Mouse (Mus musculus): ENCODE results near the gene Anks1b.

The Anks1b gene

GRCm38 (mm10) chr10:90947043-90947442, 1073.7 kb downstream of the Anks1b start:
- DNase-seq (ENCODE audit: low read depth, low spot score) = no peak

GRCm38 (mm10) chr10:90947608-90948373, 1074.5 kb downstream of the Anks1b start:
- no peak for DNase-seq (ENCODE audit: low read depth, low spot score)

DNA sequence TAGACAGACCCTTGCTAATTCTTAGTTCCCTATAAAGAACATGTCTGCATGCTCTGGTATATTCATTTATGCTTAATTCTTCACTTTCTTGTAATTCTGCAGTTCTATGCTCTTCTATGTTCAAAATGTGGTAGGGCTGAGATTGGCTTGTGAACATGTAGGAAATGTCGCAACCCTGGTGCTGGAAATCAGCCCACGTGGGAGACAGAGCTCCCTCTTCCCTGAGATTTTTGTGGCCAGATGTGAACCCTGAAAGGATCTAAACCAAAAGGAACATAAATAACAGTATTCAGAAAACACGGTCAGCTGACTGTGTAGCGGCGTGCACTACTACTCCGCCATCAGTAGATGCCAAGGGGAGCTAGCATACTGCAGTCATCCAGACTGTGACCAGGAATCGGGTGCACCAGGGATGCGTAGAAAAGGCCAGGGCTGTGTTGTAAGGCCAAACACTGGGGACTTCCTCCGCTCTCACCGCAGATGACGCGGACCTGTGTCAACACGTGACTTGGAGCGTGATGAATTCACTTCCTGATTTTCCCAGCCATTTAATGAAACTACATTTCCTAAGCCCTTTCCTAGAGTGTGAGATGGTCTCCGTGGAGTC, 1079.9 kb downstream of the Anks1b start:
- DNase-seq (ENCODE audit: low read depth, low spot score) = no peak

DNA sequence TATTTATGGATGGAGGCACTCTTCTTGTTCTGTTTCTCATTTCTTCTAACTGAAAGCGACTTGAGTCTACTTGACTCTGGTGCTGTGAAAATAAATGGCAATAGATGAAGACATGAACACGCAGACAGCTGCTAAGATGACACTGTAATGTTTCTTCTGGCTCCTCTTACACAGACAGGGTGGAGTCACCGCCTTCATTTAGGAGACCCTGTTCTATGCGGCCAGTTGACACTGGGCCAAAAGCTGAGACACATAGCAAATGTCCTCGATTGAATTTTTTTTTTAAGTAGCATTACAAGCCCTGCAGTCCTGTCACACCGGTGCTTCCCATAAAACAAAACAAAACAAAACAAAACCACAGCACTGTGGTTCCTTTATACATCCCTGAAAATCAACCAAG, 1080.5 kb downstream of the Anks1b start:
- no peak for DNase-seq (ENCODE audit: low read depth, low spot score)

DNA sequence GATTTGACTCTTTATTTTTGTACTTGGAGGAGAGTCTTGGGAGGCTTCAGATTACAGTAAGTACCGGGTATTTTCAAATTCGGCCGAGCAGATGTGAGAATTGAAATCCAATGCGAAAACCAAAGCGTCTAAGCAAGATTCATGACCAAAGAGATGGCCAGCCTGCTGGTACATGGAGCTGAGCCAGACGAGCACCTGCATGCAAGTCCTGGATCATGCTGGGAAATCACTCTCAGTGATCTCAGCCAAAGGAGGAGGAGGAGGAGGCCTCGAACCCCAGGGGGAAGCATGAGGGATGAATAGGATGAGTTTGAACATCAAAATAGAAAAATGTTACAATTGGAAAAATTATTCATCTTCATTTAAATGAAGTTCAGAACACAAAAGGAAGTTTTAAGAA, 1087.1 kb downstream of the Anks1b start:
- no peak for DNase-seq (ENCODE audit: low read depth, low spot score)

GRCm38 (mm10) chr10:90964511-90964910, 1091.2 kb downstream of the Anks1b start:
- no peak for DNase-seq (ENCODE audit: low read depth, low spot score)

DNA sequence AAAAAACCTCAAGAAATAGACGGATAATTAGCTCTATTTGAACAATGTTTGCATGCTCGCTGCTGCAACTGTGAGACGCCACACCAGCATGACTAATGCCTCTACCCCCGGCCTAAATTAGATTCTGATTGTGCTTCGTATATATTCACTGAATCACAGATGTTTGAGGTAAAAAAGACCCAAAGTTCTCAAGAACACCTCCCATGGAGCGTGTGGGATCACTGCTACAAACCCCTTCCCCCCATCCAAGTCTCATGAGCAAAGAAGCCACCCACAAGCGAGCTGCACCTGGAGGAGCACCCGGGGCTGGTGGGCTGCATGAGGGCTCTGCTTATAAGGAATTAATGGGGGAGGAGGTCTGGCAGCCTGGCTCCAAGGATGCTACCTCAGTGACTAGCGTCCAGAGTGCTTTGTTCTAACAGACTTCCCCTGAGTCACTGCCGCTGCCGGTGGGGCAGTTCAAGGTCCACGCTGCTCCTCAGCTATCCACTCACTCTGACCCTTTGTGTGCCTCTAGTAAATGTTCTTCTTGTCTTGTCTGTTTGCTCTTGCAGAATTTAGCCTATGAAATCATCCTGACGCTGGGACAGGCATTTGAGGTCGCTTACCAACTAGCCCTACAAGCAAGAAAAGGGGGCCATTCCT, 1092.5 kb downstream of the Anks1b start:
- DNase-seq (ENCODE audit: low read depth, low spot score) = no peak

- no peak for DNase-seq (ENCODE audit: low read depth, low spot score)
These were observed 1093.5 kb downstream of the Anks1b start for GRCm38 (mm10) chr10:90966821-90967220.

DNA sequence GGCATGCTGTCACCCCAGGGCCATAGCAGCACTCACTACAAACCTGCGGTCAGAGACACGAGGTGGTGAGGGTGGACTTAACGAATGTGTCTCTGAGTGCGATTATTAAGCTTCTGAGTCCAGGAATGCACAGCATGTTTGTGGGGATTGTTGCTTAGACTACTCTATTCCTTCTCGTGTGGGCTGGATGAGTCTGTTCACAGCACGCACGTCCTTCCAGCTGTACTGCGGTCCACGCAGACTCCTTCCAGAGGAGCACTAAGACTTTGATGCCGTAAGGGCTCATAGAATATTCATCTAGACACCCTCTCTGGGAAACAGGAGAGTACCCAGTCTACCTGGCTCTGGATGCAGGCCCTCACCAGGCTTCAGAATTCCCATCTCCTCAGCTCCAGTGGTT, 1094.9 kb downstream of the Anks1b start:
- no peak for DNase-seq (ENCODE audit: low read depth, low spot score)

DNA sequence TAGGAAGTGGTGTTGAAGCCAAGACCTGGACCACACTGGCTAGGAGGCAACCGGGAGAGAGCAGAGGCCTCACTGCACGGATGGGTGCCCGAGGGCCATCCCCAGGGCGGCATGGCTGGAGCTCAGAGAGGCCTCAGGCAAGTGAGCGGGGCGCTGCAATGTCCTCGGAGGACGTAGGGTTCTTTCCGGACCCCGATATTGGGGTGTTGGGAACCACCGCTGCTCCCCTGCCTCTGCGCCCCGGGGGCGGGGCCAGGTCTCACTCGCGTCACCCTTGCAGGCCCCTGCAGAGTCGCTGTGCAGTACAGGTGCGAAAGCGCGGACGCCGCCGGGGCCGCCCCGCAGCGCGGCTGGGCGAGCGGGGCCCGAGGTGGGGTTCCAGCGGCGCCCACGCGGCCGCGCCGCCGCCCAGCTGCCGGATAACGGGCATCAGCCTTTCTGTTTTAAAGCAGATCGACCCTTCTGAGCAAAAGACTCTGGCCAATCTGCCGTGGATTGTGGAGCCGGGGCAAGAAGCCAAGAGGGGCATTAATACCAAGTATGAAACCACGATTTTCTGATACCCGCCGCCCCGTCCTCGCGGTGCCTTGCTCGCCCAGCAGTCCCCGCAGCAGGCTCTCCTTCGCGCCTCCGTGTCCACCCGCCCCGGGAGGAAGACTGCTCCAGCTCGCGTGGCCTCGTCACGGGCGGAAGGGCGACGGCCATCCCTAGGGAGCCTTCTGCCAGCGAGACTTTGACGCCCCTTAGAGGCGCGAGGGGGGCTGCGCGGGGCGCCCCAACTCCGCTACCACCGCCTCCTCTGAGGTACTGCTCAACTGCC, 1096.3 kb downstream of the Anks1b start:
- DNase-seq (ENCODE audit: low read depth, low spot score) = no peak

GRCm38 (mm10) chr10:90970560-90970959, 1097.3 kb downstream of the Anks1b start:
- no peak for DNase-seq (ENCODE audit: low read depth, low spot score)

DNA sequence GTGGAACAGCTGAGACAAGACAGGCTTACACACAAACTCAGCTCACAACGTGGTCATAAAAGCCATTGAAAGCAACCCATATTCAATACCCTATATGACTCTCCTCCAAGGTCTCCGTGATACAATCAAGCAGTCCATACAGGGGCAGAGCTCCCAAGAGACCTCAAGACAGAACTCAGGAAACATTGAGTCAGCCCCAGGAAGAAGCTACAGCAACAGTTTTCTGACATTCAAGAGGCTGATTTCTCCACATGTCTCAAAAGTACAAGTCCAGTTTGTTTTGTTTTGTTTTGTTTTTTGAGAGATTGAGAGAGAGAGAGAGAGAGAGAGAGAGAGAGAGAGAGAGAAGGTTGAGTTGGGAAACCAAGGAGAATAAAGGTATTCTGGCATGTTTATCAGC, 1100.8 kb downstream of the Anks1b start:
- DNase-seq (ENCODE audit: low read depth, low spot score) = no peak

DNA sequence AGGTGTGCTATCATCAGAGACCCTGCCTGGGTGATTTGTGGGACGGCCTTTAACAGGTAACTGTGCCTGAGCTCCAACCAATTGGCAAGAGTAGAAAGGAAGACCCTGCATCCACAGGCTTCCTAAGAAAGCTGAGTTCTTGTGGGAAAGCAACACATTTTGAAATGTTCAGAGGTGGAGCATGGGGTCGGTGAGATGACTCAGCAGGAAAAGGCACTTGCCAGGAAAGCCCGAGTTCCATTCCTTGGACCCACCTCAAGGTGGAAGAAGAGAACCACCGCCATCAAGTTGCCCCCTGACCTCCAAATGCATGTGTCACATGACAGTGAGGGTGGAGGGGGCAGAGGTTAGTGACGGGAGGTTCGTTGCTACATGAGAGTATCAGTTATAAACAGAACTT, 1101.2 kb downstream of the Anks1b start:
- no peak for DNase-seq (ENCODE audit: low read depth, low spot score)

GRCm38 (mm10) chr10:90981811-90982210, 1108.5 kb downstream of the Anks1b start:
- DNase-seq (ENCODE audit: low read depth, low spot score) = no peak

- DNase-seq (ENCODE audit: low read depth, low spot score) = no peak
These were observed 1109.7 kb downstream of the Anks1b start for GRCm38 (mm10) chr10:90983046-90983445.

- DNase-seq (ENCODE audit: low read depth, low spot score) = no peak
These were observed 1117.0 kb downstream of the Anks1b start for GRCm38 (mm10) chr10:90990340-90990739.

DNA sequence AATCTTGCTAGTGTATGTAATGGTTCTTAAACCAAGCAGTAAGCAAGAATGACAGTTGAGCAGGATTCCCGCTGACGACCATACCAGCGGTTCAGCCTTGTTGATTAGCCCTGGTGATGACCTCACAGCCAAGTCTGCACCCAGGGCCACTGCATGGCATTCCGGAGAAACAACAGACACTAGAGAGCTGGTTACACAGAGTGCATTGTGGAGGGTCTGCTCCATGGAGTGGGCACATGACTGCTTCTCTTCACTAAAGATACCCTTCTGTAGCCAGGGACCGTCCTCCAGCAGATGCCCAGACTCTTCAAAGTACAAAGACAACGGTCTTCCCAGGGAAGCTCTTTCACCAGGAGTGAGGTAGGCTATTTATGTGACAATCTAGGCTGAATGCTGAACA, 1118.9 kb downstream of the Anks1b start:
- no peak for DNase-seq (ENCODE audit: low read depth, low spot score)

- DNase-seq (ENCODE audit: low read depth, low spot score) = no peak
These were observed 1120.6 kb downstream of the Anks1b start for GRCm38 (mm10) chr10:90993869-90994268.

GRCm38 (mm10) chr10:90999899-91000298, 1126.6 kb downstream of the Anks1b start:
- no peak for DNase-seq (ENCODE audit: low read depth, low spot score)

DNA sequence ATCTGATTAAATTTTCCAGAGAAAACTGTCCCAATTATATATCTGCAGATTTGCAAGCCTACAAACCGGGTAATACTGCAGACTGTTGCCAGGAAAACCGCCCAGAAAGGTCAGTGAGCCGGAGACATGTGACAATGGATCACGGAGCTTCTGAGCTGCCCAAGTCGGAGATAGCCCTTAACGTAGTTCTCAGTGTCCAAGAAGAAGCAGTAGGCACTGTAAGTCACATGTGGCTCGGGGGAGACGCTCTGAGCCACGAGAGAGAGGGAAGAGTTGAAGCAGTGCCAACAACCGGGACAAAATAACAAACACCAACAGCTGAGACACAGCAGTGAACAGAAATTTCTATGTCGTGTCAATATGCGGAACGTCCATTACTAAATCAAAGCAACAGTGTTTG, 1128.1 kb downstream of the Anks1b start:
- no peak for DNase-seq (ENCODE audit: low read depth, low spot score)

- no peak for DNase-seq (ENCODE audit: low read depth, low spot score)
These were observed 1132.7 kb downstream of the Anks1b start for GRCm38 (mm10) chr10:91005858-91006538.
